Mouse (Mus musculus) limb, embryonic 10.5 days (tissue): ENCODE data around the gene Gpr107. TPM values are rescaled to one million over a fixed set of nuclear protein-coding genes. Genes with fewer than 3 reads are reported as not detected.

Experiments
- DNase-seq: peaks from one replicate; pipeline ENCODE4 v3.0.0-alpha.2; 2017; ENCODE audit warnings: low spot score
- H3K27ac ChIP-seq: fragments of 300-500 bp; sonication (generic); 2 replicates; pipeline ENCODE4 v1.5.1; 2016; ENCODE audit warnings: mild to moderate bottlenecking
- H3K27me3 ChIP-seq: fragments of 300-500 bp; sonication (generic); 2 replicates; pipeline ENCODE4 v1.6.1; 2016; ENCODE audit warnings: low read depth, mild to moderate bottlenecking; ENCODE audit not compliant: poor library complexity, severe bottlenecking
- H3K36me3 ChIP-seq: fragments of 300-500 bp; sonication (generic); 2 replicates; pipeline ENCODE4 v1.6.1; 2016; ENCODE audit warnings: mild to moderate bottlenecking, moderate library complexity
- H3K4me1 ChIP-seq: fragments of 300-500 bp; sonication (generic); 2 replicates; pipeline ENCODE4 v1.6.1; 2016
- H3K4me3 ChIP-seq: fragments of 300-500 bp; sonication (generic); 2 replicates; pipeline ENCODE4 v1.5.1; 2016; ENCODE audit warnings: mild to moderate bottlenecking, moderate library complexity
- H3K9me3 ChIP-seq: fragments of 300-500 bp; sonication (generic); replicated peaks from 2 replicates; pipeline ENCODE4 v1.6.1; 2016; ENCODE audit warnings: mild to moderate bottlenecking
- WGBS: fragments of 180-500 bp; shearing (Covaris S2); methylation state at CpG from one replicate; pipeline ENCODE4 v1.1.7; 2016; 5-methylcytosine and 5-hydroxymethylcytosine counted together
- polyA plus RNA-seq: library from polyadenylated mRNA; unstranded; fragments of >200 nt; fragmentation: Nextera tagmentation; extraction: Ambion mirVana; gene quantifications from 2 replicates; pipeline ENCODE4 v1.2.1, GENCODE M21; 2016

The Gpr107 gene
- polyA plus RNA-seq, 1 experiment from 2014 or later = 38.0 TPM

- Histone ChIP-seq H3K9me3 (no peaks in the 10 kb centered on the region), H3K27me3 (no peaks in the 10 kb centered on the region), H3K36me3 (peaks cover 56% of the 10 kb centered on the region), H3K4me3 (no peak overlapping the region), H3K4me1 (peaks cover 19% of the 10 kb centered on the region), H3K27ac (no peak overlapping the region)
- 88% methylated on average over 2 of the region's 2 CpGs for WGBS
- no peak for DNase-seq
Measured at GRCm38 (mm10) chr2:31200051-31200450, 47.9 kb downstream of the Gpr107 start.

- WGBS = 67% methylated on average over 7 of the region's 7 CpGs
- Histone ChIP-seq H3K4me3 (no peak overlapping the region), H3K27me3 (no peaks in the 10 kb centered on the region), H3K9me3 (no peaks in the 10 kb centered on the region), H3K27ac (no peak overlapping the region), H3K4me1 (peaks cover 36% of the 10 kb centered on the region), H3K36me3 (peaks cover 41% of the 10 kb centered on the region)
- DNase-seq = no peak
Measured at GRCm38 (mm10) chr2:31201851-31202250, 49.7 kb downstream of the Gpr107 start.

GRCm38 (mm10) chr2:31202357-31202756 is 50.2 kb downstream of the Gpr107 start:
- H3K9me3 ChIP-seq = no peaks in the 10 kb centered on the region
- peak overlapping the region; percentile 37 for H3K27ac ChIP-seq
- H3K4me3 ChIP-seq = no peak overlapping the region
- no peak for DNase-seq
- H3K27me3 ChIP-seq = no peaks in the 10 kb centered on the region
- WGBS = 17% methylated on average over 3 of the region's 3 CpGs
- peaks cover 42% of the 10 kb centered on the region for H3K36me3 ChIP-seq
- H3K4me1 ChIP-seq = peaks cover 41% of the 10 kb centered on the region

- DNase-seq = no peak
- Histone ChIP-seq H3K9me3 (no peaks in the 10 kb centered on the region), H3K4me3 (no peak overlapping the region), H3K4me1 (peaks cover 42% of the 10 kb centered on the region), H3K27me3 (no peaks in the 10 kb centered on the region), H3K36me3 (peaks cover 42% of the 10 kb centered on the region), H3K27ac (peak overlapping the region; percentile 37)
- 86% methylated on average over 4 of the region's 4 CpGs for WGBS
Measured at GRCm38 (mm10) chr2:31202956-31203355, 50.8 kb downstream of the Gpr107 start.

GRCm38 (mm10) chr2:31204677-31205076 is 52.6 kb downstream of the Gpr107 start:
- Histone ChIP-seq H3K4me3 (no peak overlapping the region), H3K36me3 (peaks cover 41% of the 10 kb centered on the region), H3K27ac (no peak overlapping the region), H3K4me1 (peaks cover 42% of the 10 kb centered on the region), H3K9me3 (no peaks in the 10 kb centered on the region), H3K27me3 (no peaks in the 10 kb centered on the region)
- no peak for DNase-seq
- 83% methylated on average over 5 of the region's 5 CpGs for WGBS

- WGBS = 86% methylated on average over 4 of the region's 4 CpGs
- H3K9me3 ChIP-seq = no peaks in the 10 kb centered on the region
- no peak for DNase-seq
- H3K4me1 ChIP-seq = peaks cover 42% of the 10 kb centered on the region
- H3K36me3 ChIP-seq = peaks cover 51% of the 10 kb centered on the region
- H3K27ac ChIP-seq = peak overlapping the region; percentile 50; the same call in 1 of the 2 replicates
- no peak overlapping the region for H3K4me3 ChIP-seq
- H3K27me3 ChIP-seq = no peaks in the 10 kb centered on the region
Measured at GRCm38 (mm10) chr2:31206211-31206610, 54.1 kb downstream of the Gpr107 start.

GRCm38 (mm10) chr2:31206882-31207281 is 54.8 kb downstream of the Gpr107 start:
- Histone ChIP-seq H3K36me3 (peaks cover 55% of the 10 kb centered on the region), H3K27me3 (no peaks in the 10 kb centered on the region), H3K4me1 (peaks cover 36% of the 10 kb centered on the region), H3K9me3 (no peaks in the 10 kb centered on the region), H3K4me3 (no peak overlapping the region), H3K27ac (no peak overlapping the region)
- 44% methylated on average over 8 of the region's 8 CpGs for WGBS
- DNase-seq = no peak

- no peak overlapping the region for H3K27ac ChIP-seq
- peaks cover 69% of the 10 kb centered on the region for H3K36me3 ChIP-seq
Measured at GRCm38 (mm10) chr2:31208544-31209142, 56.5 kb downstream of the Gpr107 start.

GRCm38 (mm10) chr2:31209525-31209924 is 57.4 kb downstream of the Gpr107 start:
- WGBS = 88% methylated on average over 4 of the region's 4 CpGs
- peaks cover 72% of the 10 kb centered on the region for H3K36me3 ChIP-seq
- H3K27ac ChIP-seq = no peak overlapping the region

More at GRCm38 (mm10) chr2:31208544-31209142, 56.5 kb downstream of the Gpr107 start:
- H3K27me3 ChIP-seq = no peaks in the 10 kb centered on the region
- peaks cover 23% of the 10 kb centered on the region for H3K4me1 ChIP-seq
- DNase-seq = no peak
- no peak overlapping the region for H3K4me3 ChIP-seq
- no peaks in the 10 kb centered on the region for H3K9me3 ChIP-seq
- 93% methylated on average over 13 of the region's 13 CpGs for WGBS

GRCm38 (mm10) chr2:31210144-31210847 is 58.2 kb downstream of the Gpr107 start:
- WGBS = 79% methylated on average over 11 of the region's 11 CpGs
- H3K9me3 ChIP-seq = no peaks in the 10 kb centered on the region
- peaks cover 76% of the 10 kb centered on the region for H3K36me3 ChIP-seq
- no peak overlapping the region for H3K4me3 ChIP-seq
- no peak for DNase-seq
- H3K4me1 ChIP-seq = peaks cover 22% of the 10 kb centered on the region
- H3K27me3 ChIP-seq = no peaks in the 10 kb centered on the region
- H3K27ac ChIP-seq = no peak overlapping the region

More at GRCm38 (mm10) chr2:31209525-31209924, 57.4 kb downstream of the Gpr107 start:
- H3K4me3 ChIP-seq = no peak overlapping the region
- no peak for DNase-seq
- H3K4me1 ChIP-seq = peaks cover 23% of the 10 kb centered on the region
- no peaks in the 10 kb centered on the region for H3K9me3 ChIP-seq
- no peaks in the 10 kb centered on the region for H3K27me3 ChIP-seq

GRCm38 (mm10) chr2:31211204-31211603 is 59.1 kb downstream of the Gpr107 start:
- Histone ChIP-seq H3K4me3 (no peak overlapping the region), H3K27ac (no peak overlapping the region), H3K9me3 (no peaks in the 10 kb centered on the region), H3K4me1 (peaks cover 13% of the 10 kb centered on the region), H3K36me3 (peaks cover 84% of the 10 kb centered on the region), H3K27me3 (no peaks in the 10 kb centered on the region)
- WGBS = 61% methylated on average over 3 of the region's 3 CpGs
- DNase-seq = no peak

- peaks cover 67% of the 10 kb centered on the region for H3K36me3 ChIP-seq
- H3K4me3 ChIP-seq = no peak overlapping the region
- H3K27me3 ChIP-seq = no peaks in the 10 kb centered on the region
- no peaks in the 10 kb centered on the region for H3K4me1 ChIP-seq
- H3K9me3 ChIP-seq = no peaks in the 10 kb centered on the region
- DNase-seq = no peak
- 89% methylated on average over 16 of the region's 16 CpGs for WGBS
- no peak overlapping the region for H3K27ac ChIP-seq
Measured at GRCm38 (mm10) chr2:31214211-31214796, 62.2 kb downstream of the Gpr107 start.

GRCm38 (mm10) chr2:31218611-31219010 is 66.5 kb downstream of the Gpr107 start:
- no peaks in the 10 kb centered on the region for H3K27me3 ChIP-seq
- H3K9me3 ChIP-seq = no peaks in the 10 kb centered on the region
- no peak overlapping the region for H3K27ac ChIP-seq
- H3K36me3 ChIP-seq = peaks cover 30% of the 10 kb centered on the region
- no peak overlapping the region for H3K4me3 ChIP-seq
- no peak for DNase-seq
- 0 out of 2 replicates have a peak, but pooled peaks cover 2% of the 10 kb centered on the region for H3K4me1 ChIP-seq
- WGBS = 84% methylated on average over 3 of the region's 3 CpGs
